Mouse (Mus musculus) CD4-positive, CD25-positive, alpha-beta regulatory T cell, adult 2 months (primary cell): Measurements from ENCODE around the gene Ttc39d.
"Not testable (repeated sequence)": the region's sequence is repeated elsewhere in the genome, so short reads cannot be mapped to it uniquely, and the experiment has no call there.

Source experiments
- DNase-seq: peaks from one replicate; pipeline ENCODE4 v3.0.0-alpha.2; 2012; ENCODE audit warnings: low read depth, low spot score

Ttc39d gene

DNA sequence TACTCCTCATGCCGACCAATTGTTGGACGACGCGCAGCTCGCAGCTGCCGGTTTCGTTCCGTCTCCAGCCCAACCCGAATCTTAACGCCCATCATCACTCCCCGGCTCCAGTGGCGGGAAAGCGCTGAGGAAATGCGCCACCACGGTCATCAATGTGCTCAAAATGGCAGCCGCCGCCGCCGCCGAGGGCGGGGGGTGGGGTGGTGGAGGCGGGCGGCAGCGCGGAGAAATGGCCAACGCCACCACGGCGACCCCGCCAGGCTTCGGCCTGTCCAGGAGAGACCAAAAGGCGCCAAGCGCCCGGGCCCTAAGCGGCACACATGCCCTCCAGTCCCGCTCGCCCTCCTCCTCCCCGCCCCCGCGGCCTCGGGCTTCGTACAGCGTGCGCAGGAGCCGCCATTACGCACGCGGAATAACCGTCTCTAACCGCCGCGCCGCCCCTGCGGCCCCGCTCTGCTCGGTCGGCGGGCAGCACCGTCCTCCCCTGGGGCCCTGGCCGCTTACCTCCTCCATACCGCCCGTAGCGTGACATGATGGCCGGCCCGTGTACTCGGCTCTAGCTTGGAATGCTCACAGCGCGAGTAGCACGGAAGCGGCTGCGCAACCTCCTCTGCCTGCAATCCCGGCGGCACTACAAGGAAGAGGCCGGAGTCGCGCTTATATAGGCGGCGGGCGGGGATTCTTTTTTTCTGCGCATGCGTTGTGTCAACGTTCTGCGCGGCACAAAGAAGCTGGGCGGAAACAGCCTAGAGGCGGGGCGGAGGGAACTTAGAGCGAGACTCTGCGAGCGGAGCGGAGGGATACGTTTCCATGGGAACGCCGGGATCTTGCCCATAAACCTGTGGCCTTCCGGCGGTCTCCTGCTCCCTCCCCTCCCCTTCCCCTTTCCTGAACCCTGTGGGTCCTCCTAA lies at the start of gene Ttc39d, which contains the start of gene Srsf7:
Ttc39d (plus strand) TSS at position 790 of the 911 bp plus-strand sequence.
Srsf7 (minus strand) TSS at position 637 of the 911 bp plus-strand sequence.
- DNase-seq, result peak; percentile 97

DNA sequence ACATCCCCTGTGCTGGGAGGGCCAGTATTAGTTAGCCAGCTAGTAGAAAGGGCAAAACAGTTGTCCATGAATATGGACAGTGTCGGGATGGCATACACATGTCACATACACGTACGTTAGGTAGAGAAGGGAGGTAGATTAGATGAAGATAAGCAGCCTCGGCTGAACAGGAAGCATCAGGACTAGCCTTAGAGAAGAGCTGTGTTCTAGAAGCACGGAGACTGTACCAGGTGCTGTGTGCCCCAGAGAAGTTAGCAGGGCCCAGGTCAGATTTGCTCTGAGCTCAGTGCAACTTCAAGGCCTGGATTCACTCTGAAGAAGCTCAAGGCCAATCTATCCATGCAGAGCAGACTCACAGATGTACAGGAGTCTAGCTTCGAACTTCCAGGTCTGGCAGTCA lies 49.8 kb upstream of the Ttc39d start:
- DNase-seq, result peak; percentile 41

DNA sequence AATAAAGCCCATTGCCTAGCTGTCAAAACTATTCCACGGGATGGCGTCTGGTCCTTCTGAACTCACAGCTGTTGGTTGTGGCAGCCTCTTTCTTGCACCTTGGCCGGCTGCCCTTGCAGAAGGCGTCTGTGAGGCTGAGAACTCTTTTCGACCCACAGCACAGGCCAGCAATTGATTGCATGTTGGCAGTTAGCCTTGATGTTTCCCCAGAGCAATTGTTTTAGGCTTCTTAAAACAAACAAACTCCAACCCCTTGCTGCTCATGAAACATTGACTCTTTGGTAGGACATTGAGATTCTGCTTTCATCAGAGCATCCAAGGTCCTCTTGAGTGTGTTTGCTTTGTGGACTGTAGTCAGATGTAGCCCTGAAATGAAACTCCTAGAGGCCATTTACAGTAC lies 46.8 kb upstream of the Ttc39d start:
- DNase-seq, result no peak

DNA sequence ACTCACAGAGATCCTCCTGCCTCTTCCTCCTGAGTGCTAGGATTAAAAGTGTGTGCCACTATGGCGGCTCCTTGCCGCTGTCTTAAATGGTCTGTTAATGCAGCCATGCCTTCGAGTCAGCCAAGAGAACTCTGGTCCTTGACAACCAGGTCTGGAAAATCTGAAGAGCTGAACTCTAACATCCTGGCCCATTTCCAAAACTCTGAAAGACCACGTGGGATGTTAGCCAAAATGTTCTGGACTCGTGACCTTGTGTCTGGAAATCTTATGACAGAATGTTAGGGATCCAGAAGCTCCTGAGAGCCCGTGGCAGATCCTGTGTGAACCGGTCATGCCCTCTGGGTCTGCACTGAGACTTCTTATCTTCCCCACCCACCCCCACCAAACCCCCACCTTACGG lies 43.3 kb upstream of the Ttc39d start:
- DNase-seq, result no peak

DNA sequence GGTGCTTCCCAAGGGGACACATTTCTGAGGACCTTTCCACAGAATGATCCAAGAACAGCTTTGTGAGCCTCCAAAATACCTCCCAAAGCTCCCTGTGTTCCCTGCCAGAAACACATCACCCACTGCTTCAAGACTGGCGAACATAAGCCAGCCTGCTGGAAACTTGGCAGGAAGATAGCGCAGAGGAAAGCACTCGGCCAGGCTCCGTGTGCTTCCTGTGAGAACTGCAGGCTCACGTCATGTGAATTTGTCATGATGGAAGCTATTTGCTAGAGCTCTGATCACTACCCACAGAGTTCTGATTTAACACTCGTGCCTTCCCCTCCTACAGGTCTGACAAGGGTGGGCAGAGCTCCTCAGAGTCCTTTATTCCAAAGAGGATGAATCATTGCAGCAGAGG lies 41.5 kb upstream of the Ttc39d start:
- peak; percentile 33 for DNase-seq

DNA sequence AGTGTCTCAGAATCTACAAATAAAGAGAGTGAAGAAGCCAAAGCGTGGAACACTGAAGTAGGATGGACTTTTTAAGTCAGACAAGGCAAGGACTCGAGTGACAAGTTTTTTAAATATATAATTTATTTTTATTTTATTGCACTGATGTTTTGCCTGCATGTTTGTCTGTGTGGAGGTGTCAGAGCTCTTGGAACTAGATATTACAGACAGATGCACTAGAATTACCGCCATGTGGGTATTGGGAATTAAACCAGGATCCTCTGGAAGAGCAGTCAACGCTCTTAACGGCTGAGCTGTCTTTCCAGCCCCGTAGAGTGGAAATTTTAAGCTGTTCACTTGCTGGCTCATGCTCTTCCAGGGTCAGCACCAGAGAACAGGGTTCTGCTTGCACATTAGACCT lies 40.9 kb upstream of the Ttc39d start:
- no peak for DNase-seq

DNA sequence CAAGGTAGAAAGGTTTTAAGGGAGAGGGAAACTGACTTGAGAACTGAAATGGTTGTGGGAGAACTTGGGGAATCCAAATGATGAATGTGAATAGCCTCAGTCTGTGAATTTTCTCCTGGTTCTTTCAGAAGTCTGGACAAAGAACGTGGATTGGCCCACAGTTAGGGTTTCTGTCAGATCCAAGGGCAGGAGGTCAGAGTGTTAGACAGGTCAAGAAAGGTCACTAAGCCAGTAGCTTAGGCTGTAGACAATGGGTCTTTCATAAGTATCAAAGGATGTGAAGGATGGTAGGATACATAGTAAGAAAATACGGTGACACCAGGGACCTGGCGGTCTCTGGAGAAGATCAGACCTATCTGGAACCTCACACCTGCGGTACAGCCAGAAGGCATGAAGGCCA lies 39.8 kb upstream of the Ttc39d start:
- no peak for DNase-seq

DNA sequence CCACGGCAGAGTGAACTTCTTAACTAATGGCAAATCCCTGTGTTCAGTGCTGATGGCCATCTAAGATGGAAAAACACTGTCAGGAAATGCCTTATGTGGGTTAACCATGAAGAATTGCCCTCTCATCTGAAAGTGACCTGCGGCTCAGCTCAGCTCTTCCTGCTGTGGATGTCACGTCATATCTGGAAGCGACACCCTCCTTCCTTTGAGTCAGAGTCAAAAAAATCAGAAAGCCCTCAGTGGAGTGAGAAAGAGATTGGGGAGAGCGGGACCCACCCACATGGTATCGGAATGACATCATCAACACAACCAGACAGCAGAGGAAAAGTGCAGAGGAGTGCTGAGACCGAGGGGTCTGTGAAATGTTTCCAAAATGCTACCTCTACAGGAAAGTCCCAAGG lies 39.4 kb upstream of the Ttc39d start:
- DNase-seq, result peak; percentile 77

DNA sequence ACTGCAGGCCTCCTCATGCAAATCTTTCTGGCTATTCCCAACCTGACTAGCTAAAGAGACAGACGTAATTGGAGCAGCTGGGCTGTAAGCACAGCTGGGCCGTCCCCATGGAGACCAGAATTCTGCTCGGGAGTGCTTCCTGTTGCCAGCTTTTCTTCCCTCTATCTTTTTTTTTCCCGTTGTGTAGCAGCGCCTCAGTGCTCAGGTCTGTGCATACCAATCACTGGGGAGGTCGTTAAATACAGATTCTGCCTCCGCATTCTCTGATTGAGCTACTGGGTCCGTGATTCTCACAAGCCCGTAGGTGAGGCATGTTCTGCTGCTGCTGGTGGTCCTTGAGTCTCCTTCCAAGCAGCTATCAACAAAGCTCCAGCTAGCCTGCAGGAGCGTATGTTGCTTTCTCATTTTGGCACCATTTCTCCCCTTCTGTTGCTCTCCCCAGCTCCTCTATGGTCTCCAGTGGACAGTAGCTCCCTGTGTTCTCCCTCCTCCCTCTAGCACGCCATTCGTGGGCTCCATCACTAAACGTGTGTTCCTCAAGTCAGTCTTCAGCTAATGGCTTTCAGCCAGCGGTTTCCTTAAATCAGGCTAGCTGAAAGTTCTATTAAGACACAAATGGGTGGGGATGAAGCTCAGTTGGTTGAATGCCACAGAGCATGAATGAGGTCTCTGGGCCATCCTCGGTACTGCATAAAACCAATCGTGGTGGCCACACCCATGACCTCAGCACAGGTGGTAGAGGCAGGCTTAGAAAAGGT lies 38.7 kb upstream of the Ttc39d start:
- peak; percentile 41 for DNase-seq

DNA sequence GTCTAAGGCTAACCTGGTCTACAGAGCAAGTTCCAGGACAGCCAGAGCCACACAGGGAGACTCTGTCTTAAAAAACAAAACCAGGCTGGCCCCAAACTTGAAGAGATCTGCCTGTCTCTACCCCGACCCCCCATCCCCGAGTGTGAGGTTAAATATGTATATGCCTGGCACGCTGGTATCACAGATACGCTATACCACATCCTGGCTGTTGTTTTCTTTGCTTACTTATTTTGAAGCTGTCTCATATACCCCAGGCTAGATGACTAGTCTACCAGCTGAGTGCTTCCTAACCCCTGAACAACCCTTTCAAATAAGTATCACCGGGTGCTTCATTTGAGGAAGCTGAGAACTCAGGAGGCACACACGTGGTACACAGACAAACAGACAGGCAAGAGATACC lies 37.5 kb upstream of the Ttc39d start:
- peak; percentile 69 for DNase-seq

DNA sequence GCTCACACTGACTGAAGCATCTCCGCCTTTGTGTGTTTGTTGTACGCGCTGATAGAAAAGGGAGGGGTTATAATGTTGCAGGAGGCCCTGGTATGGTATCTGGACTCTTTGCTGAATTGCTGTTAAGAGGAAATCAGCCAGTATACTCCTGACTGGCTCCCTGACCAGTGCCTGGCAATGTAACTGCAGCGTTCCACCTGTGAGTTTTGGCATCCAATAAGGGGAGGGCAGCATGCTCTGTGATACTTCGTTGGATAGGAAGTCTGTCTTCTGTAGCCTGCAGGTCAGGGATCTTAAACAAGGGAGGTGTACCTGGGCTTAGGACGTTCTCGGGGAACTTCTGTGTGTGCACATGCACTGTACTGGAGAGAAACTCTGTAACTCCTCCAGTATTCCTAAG lies 36.3 kb upstream of the Ttc39d start:
- no peak for DNase-seq

DNA sequence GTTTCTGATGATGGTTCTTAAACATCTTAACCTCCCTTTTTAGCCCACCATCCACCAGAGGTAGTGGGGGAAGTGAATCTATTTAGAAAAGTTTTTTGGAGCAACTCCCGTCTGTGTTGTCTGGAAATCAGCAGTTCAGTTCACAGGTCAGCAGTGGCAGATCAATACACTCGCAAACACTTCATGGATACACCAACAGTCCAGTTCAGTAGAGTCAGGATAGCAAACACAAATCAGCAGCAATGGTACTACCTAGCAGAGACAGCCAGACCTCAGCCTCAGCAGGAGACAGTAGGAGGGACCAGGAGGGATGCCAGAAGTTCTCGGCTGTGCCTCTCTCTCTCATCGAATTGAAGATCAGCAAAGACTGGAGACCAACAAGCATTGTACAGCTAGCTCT lies 35.3 kb upstream of the Ttc39d start:
- no peak for DNase-seq

DNA sequence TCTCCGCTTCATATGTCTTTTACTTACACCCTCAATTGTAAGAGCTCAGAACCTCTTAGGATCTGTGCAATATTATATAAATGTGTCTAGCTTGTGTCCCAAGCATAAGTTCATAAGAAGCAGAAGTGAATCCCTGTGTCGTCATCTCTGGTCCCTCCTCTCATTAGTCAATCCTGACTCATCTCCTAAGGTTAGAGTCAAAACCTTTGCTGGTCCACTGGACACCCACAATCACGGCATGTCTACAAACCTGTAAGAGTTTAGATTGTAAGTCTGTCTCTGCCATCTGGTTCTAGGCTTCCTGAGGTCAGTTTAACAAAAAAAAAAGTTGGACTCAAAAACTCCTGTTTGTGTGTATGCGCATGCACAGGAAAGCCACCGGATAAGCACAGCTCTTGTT lies 34.5 kb upstream of the Ttc39d start:
- DNase-seq, result no peak

DNA sequence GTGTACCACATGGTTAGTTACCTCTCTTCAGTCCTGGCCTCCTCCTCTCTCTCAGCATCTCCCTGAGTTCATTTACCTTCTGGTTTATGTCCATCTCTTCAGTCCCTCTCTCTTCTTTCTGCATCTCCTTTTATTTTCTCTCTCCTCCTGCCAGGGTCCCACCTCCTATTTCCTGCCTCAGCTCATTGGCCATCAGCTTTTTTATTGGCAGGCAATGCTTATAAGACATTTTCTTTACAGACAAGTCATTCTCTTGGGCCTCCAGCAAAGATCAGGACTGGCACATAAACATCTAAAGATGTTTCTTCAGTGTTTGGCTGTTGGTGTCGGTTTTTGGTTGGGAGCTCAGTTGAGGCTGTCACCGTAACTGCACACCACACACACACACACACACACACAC lies 33.6 kb upstream of the Ttc39d start:
- DNase-seq, result peak; percentile 47

DNA sequence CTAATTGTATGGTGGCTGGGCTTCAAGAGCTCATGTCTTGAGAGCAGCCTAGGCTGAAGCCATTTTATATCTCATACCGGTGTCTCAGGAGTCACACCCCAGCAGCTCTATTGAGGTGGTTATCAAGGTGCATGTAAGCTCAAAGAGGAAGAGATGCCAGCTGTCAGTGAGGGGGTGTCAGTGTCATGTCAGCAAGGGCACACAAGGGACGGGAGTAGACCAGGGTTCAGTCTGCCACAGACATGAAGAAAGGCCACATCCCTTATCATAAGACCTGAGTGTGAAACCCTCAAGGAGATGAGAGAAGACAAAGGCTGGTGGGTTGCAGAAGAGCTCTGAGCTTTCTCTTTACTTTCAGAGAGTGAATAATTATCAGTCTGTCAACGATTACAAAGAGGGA lies 33.1 kb upstream of the Ttc39d start:
- DNase-seq, result peak; percentile 62

DNA sequence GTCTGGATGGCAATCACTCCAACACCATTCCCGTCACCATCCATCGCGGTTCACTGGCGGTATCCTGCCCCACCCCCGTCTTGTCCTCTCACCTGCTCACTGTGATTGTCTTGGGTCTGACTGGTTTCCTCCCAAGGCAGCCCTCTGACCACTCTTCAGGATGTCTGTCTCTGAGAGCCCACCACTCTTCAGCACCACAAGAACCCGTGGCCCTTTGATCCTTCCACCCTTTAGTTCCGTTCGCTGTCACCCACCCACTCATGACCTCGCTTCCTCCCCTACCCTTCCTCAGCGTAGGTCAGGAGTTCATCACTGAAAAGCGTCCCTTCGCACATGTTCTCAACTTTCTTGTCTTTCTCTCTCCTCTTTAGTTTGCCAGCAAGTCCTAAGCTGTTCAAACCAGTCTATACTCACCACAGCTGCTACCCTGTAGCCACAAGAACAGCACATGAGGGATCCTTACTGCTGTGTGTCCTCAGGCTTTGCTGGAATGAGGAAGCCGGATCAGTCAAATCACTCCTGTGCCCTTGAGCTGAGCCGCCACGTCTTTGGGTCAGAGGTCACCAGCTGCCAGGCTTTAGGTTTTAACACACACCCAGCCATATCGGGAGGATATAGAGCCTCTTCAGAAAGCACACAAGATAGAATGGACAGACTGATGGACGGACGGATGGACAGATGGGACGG lies 32.4 kb upstream of the Ttc39d start:
- DNase-seq, result peak; percentile 70

DNA sequence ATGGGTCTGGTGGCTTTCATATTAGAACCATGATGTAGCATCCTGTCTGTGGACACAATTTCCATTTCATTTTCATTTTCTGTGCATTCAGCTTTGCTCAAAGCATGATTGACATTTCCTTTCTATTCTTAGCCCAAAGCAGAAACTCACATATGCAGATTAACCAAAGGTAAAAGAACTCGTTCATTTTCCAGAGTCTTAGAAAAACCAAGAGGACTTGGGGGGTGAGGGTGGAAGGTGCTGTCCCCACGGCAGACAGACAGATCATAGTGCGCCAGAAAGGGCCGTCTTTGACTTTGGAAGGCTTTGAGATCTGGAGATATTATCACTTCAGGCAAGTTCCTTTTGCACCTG lies 31.9 kb upstream of the Ttc39d start:
- peak; percentile 77 for DNase-seq

DNA sequence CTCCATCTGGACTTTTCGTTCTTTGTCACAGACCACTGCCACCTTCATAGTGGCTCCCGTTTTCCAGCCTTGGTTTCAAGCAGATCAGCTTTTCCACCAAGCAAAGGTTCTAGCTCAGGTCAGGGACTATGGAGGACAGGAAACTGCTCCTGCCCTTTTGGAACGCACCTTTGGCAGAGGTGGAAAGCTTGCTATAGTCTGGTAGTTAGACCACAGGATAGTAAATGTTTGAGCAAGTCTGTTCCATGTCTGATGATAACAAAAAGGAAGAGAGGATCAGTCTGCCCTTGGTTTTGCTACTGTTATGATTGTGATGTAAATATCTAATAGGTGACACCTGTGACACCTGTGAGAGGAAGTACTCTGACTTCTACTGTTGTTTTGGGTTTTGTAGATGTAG lies 31.3 kb upstream of the Ttc39d start:
- peak; percentile 45 for DNase-seq

DNA sequence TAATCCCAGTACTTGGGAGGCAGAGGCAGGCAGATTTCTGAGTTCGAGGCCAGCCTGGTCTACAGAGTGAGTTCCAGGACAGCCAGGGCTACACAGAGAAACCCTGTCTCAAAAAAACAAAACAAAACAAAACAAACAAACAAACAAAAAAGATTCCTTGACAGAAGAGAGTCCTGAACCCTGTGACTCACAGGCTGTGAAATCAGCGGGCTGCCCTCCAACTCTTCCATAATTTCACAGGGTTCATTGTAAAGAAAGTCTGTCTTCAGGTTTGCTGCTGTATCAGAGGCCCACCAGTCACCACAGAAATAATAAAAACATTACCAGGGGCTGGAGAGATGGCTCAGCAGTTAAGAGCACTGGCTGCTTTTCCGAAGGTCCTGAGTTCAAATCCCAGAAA lies 28.4 kb upstream of the Ttc39d start:
- not testable (repeated sequence) for DNase-seq

DNA sequence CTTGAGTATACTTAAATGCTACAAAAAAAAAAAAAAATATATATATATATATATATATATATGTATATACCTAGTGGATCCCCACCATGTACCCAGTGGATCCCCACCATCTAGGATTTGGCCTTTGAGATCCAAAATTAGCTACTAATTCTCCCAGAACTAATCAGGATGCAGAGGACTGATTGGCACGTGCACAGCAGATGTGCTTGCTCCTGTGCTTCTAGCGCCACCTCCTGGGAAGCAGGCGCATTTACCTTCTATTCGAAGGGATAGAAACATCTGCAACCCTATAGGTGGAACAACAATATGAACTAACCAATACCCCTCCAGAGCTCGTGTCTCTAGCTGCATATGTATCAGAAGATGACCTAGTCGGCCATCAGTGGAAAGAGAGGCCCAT lies 27.3 kb upstream of the Ttc39d start:
- DNase-seq, result peak; percentile 88

DNA sequence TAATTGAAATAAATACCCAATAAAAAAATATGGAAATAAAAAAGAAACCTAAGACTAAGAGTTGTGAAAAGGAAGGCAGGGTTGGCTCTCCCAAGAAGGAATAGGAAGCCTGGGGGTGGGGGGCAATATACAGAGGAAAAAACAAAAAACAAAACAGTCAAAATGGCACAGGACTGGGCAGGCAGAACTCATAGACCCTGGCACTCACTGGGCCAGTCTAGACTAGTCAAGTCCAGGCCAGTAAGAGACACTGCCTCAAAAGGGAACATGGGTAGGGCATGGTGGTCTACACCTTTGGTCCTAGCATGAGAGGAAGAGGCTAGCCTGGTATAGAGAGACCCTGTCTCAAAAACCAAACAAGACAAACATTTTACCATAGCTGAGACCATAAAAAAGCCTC lies 26.8 kb upstream of the Ttc39d start:
- DNase-seq, result no peak

DNA sequence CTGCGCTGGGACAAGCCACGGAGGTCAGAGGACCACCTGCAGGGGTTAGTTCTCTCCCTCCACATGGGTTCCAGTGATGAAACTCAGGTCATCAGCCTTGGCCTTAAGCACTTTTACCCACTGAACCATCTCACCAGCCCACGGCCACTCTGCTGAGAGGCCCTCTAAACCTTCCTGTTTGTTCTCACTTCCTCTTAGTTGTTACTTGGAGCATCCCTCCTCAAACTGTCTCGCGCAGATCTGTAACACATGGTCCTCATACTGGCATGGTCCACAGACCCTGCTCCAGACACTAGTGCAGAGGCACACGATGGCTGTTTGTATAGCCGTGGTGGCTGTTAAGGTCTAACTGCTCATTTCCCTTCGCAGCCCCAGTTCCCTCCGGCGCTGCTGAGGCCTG lies 23.6 kb upstream of the Ttc39d start:
- no peak for DNase-seq
